Mouse (Mus musculus): Measurements from ENCODE around the gene Arfip1. TPM values are rescaled to one million over a fixed set of nuclear protein-coding genes. Genes with fewer than 3 reads are reported as not detected.

The Arfip1 gene
- polyA plus RNA-seq, 1 experiment = 16.6 TPM

DNA sequence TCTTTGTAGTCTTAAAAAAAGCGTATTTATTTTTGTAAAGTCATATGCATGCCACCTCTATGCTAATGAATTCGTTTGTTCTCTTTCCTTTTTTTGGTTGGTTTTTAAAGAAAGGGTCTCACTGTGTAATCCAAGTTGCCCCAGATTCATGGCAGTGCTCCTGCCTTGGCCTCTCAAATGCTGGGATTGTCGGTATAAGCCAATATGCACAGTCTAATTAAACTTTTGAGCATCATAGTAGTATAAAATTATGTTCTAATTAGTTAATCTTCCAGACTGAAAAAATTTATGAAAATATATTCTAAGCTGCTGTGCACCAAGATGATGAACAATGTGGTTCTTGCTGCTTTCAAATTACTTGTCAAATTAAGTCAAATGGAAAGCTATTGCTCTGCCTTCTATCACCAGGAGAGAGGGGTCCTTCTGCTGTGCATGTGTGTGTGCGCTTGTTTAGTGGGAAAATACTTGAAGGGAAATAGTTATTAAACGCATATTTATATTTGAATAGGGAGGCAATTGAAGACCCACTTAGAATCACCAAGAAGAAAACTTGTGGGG, 13.3 kb upstream of the Arfip1 start:
- TF ChIP-seq CTCF (IDR thresholded peaks at IDR 0.05; ENCODE audit: borderline replicate concordance, insufficient read depth, low read depth, low read length) = no peak
- no peak for TF ChIP-seq POLR2A (IDR thresholded peaks at IDR 0.05; ENCODE audit: borderline replicate concordance, insufficient read depth, low read length)
- 30% methylated on average over 5 of the region's 5 CpGs for WGBS
- Histone ChIP-seq H3K27me3 (ENCODE audit: control insufficient read depth, insufficient read depth, low read length) (no peaks in the 10 kb centered on the region; the same call in 1 of the 2 replicates), H3K4me1 (ENCODE audit: control insufficient read depth, insufficient read depth, low read length) (no peaks in the 10 kb centered on the region), H3K27ac (ENCODE audit: insufficient read depth, low read length) (no peak overlapping the region), H3K4me3 (replicated peaks; ENCODE audit: insufficient read depth, low read depth, low read length) (no peak overlapping the region)
- DNase-seq = no peak

DNA sequence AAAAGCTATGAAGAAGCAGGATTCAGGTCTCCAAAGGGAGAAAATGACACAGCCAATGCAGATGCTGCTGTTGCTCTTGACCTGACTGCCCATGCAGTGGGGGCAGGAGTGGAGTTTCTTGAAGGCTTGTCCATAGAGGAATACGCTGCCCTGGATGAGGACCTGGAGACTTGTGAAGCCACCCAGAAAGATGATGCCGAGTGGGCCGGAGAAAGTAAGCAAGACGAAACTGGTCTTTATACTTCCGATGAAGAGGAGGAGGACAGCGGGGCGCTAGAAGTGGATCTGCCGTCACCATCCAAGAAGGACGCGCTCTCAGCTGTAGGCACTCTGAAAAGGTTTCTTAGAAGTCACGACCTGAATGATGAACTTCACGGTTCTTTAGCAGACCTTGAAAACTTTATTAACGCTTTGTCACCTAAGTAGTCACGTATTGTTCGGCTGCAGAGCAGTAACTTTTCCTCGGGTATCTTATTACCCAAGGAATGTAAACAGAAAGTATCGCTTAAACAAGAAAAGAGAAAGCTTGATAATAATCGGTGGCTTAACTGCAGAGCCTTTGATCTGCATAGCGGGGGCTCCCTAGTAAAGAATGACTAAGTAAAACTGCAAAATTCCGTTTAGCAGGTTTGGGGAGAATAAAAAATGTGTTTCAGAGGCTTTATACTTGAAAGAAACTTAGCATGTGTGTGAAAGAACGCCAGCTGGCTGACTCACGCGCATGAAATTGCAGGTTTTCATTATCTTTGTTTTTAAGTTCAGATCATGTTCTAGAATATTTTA, 12.7 kb upstream of the Arfip1 start:
- Histone ChIP-seq H3K4me3 (replicated peaks; ENCODE audit: insufficient read depth, low read depth, low read length) (no peak overlapping the region), H3K4me1 (ENCODE audit: control insufficient read depth, insufficient read depth, low read length) (no peaks in the 10 kb centered on the region), H3K27me3 (ENCODE audit: control insufficient read depth, insufficient read depth, low read length) (no peaks in the 10 kb centered on the region; the same call in 1 of the 2 replicates), H3K27ac (ENCODE audit: insufficient read depth, low read length) (no peak overlapping the region)
- WGBS = 11% methylated on average over 23 of the region's 23 CpGs
- DNase-seq = no peak
- no peak for TF ChIP-seq CTCF (IDR thresholded peaks at IDR 0.05; ENCODE audit: borderline replicate concordance, insufficient read depth, low read depth, low read length)
- TF ChIP-seq POLR2A (IDR thresholded peaks at IDR 0.05; ENCODE audit: borderline replicate concordance, insufficient read depth, low read length) = no peak

DNA sequence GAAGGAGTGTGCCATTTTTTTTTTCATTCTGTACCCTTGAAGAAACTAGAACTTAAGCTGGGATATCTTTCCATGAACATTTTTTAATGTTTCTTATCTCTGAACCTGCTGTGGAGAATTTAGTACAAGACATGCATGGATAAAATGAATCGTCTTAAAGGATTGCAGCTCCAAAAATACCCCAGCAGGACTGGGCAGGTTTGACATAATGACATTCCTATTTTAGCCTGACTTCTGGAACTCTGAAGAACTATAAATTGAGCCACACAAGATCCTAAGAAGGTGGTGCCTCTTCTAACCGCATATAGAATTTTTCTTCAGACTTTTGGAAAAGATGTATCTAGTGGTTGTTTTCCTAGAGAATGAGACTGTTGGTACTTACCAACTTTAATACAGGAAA, 10.8 kb upstream of the Arfip1 start, which contains the start of gene Tigd4:
Gene Tigd4, plus strand, starts transcription at position 301 of the 400 bp plus-strand sequence.
- TF ChIP-seq CTCF (IDR thresholded peaks at IDR 0.05; ENCODE audit: borderline replicate concordance, insufficient read depth, low read depth, low read length) (no peak), POLR2A (IDR thresholded peaks at IDR 0.05; ENCODE audit: borderline replicate concordance, insufficient read depth, low read length) (no peak)
- no peak within 1 kb of the TSS for H3K27ac ChIP-seq (ENCODE audit: insufficient read depth, low read length)
- WGBS = 92% methylated on average over 2 of the region's 2 CpGs
- no peaks in the 10 kb centered on the region for H3K4me1 ChIP-seq (ENCODE audit: control insufficient read depth, insufficient read depth, low read length)
- H3K4me3 ChIP-seq (replicated peaks; ENCODE audit: insufficient read depth, low read depth, low read length) = no peak within 1 kb of the TSS
- DNase-seq = no peak
- no peaks in the 10 kb centered on the region; the same call in 1 of the 2 replicates for H3K27me3 ChIP-seq (ENCODE audit: control insufficient read depth, insufficient read depth, low read length)

DNA sequence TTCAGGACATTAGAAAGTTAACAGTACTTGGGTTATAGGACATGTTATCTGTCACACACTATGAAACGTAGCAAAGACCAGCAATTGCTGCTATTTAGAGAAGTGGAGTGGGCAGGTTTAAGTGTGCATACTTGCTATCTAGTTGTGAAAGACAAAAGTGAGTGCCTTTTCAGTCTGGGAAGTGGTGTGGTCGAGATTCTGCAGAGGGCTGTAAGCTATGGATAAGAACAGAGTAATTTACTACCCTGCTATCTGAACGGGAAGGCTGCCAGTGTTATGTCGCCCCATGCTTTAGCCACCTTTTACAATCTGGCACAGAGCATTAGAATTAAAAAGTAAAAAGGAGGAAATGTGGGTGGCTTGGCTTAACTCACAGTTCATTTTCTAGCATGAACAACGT, 4.3 kb upstream of the Arfip1 start:
- no peak for DNase-seq
- WGBS = 55% methylated on average over 5 of the region's 5 CpGs

DNA sequence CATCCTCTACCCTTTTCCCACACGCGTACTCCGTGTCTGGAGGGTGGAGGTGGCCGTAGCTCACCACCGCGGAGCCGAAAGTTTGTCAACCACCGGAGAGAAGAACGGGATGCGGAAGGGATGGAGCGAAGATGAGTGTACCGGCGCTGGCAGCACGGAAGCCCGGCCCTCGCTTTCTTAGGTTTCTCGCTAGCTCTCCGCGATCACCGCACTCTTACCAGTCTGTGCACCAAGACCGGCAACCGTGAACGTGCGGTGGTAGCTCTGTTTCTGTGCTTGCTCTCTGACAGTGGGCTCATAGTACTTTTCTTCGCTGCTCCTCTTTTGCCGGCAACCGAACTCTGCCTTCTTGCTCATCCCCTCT, 470 bp upstream of the Arfip1 start:
- peak; percentile 5; the same call in 1 of the 2 replicates for TF ChIP-seq POLR2A (IDR thresholded peaks at IDR 0.05; ENCODE audit: borderline replicate concordance, insufficient read depth, low read length)
- TF ChIP-seq CTCF (IDR thresholded peaks at IDR 0.05; ENCODE audit: borderline replicate concordance, insufficient read depth, low read depth, low read length) = no peak
- Histone ChIP-seq H3K27me3 (ENCODE audit: control insufficient read depth, insufficient read depth, low read length) (no peaks in the 10 kb centered on the region), H3K27ac (ENCODE audit: insufficient read depth, low read length) (peak overlapping the region; percentile 3; the same call in 1 of the 2 replicates), H3K4me3 (replicated peaks; ENCODE audit: insufficient read depth, low read depth, low read length) (peak overlapping the region; percentile 79), H3K4me1 (ENCODE audit: control insufficient read depth, insufficient read depth, low read length) (peaks cover 4% of the 10 kb centered on the region; the same call in 1 of the 2 replicates)
- WGBS = under 1% methylated on average over 27 of the region's 27 CpGs
- DNase-seq = no peak

More for the DNA sequence above, 4.3 kb upstream of the Arfip1 start:
- no peak overlapping the region for H3K4me3 ChIP-seq (replicated peaks; ENCODE audit: insufficient read depth, low read depth, low read length)
- TF ChIP-seq CTCF (IDR thresholded peaks at IDR 0.05; ENCODE audit: borderline replicate concordance, insufficient read depth, low read depth, low read length) (no peak), POLR2A (IDR thresholded peaks at IDR 0.05; ENCODE audit: borderline replicate concordance, insufficient read depth, low read length) (no peak)
- H3K27ac ChIP-seq (ENCODE audit: insufficient read depth, low read length) = no peak overlapping the region
- H3K4me1 ChIP-seq (ENCODE audit: control insufficient read depth, insufficient read depth, low read length) = peaks cover 4% of the 10 kb centered on the region; the same call in 1 of the 2 replicates
- H3K27me3 ChIP-seq (ENCODE audit: control insufficient read depth, insufficient read depth, low read length) = no peaks in the 10 kb centered on the region

DNA sequence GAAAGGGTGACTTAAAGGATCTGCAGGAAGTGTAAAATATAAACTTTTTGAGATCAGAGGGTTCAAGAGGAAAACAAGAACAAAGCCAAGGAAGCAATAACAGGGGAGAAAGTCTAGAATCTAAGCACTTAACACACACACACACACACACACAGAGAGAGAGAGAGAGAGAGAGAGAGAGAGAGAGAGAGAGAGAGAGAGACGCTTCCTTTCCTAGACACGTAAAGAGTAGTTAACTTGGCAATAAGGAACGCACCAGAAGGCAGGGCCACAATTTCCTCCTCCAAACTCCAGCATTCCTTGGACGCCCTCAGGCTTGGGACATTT, 766 bp downstream of the Arfip1 start:
- WGBS = 0% methylated on average over 4 of the region's 4 CpGs
- H3K27me3 ChIP-seq (ENCODE audit: control insufficient read depth, insufficient read depth, low read length) = no peaks in the 10 kb centered on the region
- DNase-seq = no peak
- H3K4me3 ChIP-seq (replicated peaks; ENCODE audit: insufficient read depth, low read depth, low read length) = peak overlapping the region; percentile 79
- TF ChIP-seq CTCF (IDR thresholded peaks at IDR 0.05; ENCODE audit: borderline replicate concordance, insufficient read depth, low read depth, low read length) = no peak
- no peak for TF ChIP-seq POLR2A (IDR thresholded peaks at IDR 0.05; ENCODE audit: borderline replicate concordance, insufficient read depth, low read length)
- H3K4me1 ChIP-seq (ENCODE audit: control insufficient read depth, insufficient read depth, low read length) = peaks cover 4% of the 10 kb centered on the region; the same call in 1 of the 2 replicates
- 0 out of 2 replicates have a peak overlapping the region, but pooled peaks have one; percentile 55 for H3K27ac ChIP-seq (ENCODE audit: insufficient read depth, low read length)

DNA sequence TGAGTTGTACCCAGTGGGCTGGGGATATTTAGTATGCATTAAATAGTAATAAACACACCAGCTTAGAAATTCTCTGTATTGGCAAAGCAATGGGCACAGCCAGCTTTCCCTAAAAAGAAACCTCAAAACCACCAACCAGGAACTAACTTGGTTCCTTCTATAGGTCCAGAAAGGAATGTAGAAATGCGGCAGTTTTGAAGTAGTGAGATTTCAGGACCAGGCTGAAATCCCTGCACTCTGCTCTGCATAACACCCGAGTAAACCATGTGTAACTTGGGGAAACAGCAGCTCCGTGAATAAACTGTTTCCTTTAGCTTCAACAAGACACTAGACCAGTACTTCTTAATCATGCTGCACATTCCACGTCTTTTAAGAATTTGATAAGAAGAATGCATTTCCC, 1.7 kb downstream of the Arfip1 start:
- no peak for DNase-seq
- H3K4me3 ChIP-seq (replicated peaks; ENCODE audit: insufficient read depth, low read depth, low read length) = no peak overlapping the region
- H3K27me3 ChIP-seq (ENCODE audit: control insufficient read depth, insufficient read depth, low read length) = no peaks in the 10 kb centered on the region
- TF ChIP-seq CTCF (IDR thresholded peaks at IDR 0.05; ENCODE audit: borderline replicate concordance, insufficient read depth, low read depth, low read length) = no peak
- TF ChIP-seq POLR2A (IDR thresholded peaks at IDR 0.05; ENCODE audit: borderline replicate concordance, insufficient read depth, low read length) = no peak
- H3K27ac ChIP-seq (ENCODE audit: insufficient read depth, low read length) = no peak overlapping the region
- peaks cover 4% of the 10 kb centered on the region; the same call in 1 of the 2 replicates for H3K4me1 ChIP-seq (ENCODE audit: control insufficient read depth, insufficient read depth, low read length)
- WGBS = 41% methylated on average over 4 of the region's 4 CpGs

DNA sequence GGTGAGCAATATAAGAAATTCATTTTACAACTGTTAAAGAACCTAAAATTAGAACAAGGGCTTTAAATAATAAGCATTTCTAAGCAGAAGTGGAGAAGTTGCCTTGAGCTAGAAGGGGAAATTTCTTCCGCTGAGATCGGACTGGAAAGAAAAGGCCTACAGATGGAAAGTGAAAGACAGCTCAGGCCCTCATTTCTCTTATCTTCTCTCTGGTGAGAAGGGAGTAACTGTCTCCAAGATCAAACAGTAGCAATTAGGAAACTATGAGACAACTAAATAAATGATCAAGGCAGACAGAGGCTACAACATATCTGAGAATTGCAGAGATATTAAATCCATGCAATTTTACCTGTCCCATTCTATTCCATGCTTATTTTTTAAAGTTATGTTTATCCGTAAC, 11.9 kb downstream of the Arfip1 start:
- H3K27me3 ChIP-seq (ENCODE audit: control insufficient read depth, insufficient read depth, low read length) = no peaks in the 10 kb centered on the region
- H3K4me3 ChIP-seq (replicated peaks; ENCODE audit: insufficient read depth, low read depth, low read length) = no peak overlapping the region
- DNase-seq = no peak
- H3K4me1 ChIP-seq (ENCODE audit: control insufficient read depth, insufficient read depth, low read length) = peaks cover 9% of the 10 kb centered on the region
- 91% methylated on average over 3 of the region's 3 CpGs for WGBS
- no peak overlapping the region for H3K27ac ChIP-seq (ENCODE audit: insufficient read depth, low read length)
- TF ChIP-seq CTCF (IDR thresholded peaks at IDR 0.05; ENCODE audit: borderline replicate concordance, insufficient read depth, low read depth, low read length) = no peak
- no peak for TF ChIP-seq POLR2A (IDR thresholded peaks at IDR 0.05; ENCODE audit: borderline replicate concordance, insufficient read depth, low read length)
